Mouse (Mus musculus) hindbrain, embryonic 13.5 days (tissue): ENCODE measurements around the gene Tex28. TPM values are rescaled to one million over a fixed set of nuclear protein-coding genes. Genes with fewer than 3 reads are reported as not detected.

Experiments used
- polyA plus RNA-seq: library from polyadenylated mRNA; unstranded; fragments of >200 nt; fragmentation: Nextera tagmentation; extraction: Ambion mirVana; gene quantifications from 2 replicates; pipeline ENCODE4 v1.2.1, GENCODE M21; 2015

Gene Tex28
- polyA plus RNA-seq, 1 experiment from 2014 or later = not detected

Other genes starting within 250 kb of the Tex28 start
- 3.4 and 3.8 TPM in 2 replicates for gene Arhgap4, start 246.0 kb downstream of the Tex28 start, polyA plus RNA-seq
- gene Naa10, start 245.9 kb downstream of the Tex28 start, polyA plus RNA-seq = 105 and 107 TPM in 2 replicates
- gene Renbp, start 237.0 kb downstream of the Tex28 start, polyA plus RNA-seq = 12.7 and 14.8 TPM in 2 replicates
- gene Hcfc1, start 201.5 kb downstream of the Tex28 start, polyA plus RNA-seq = 50.8 and 52.1 TPM in 2 replicates
- gene Irak1, start 143.9 kb downstream of the Tex28 start, polyA plus RNA-seq = 38.5 and 39.7 TPM in 2 replicates
- not detected in 2 replicates for gene Opn1mw, start 40.4 kb downstream of the Tex28 start, polyA plus RNA-seq
- 14.0 and 14.7 TPM in 2 replicates for gene Mecp2, start 32.5 kb downstream of the Tex28 start, polyA plus RNA-seq
- 0.13 and 0.14 TPM in 2 replicates for gene Tktl1, start 9.4 kb upstream of the Tex28 start, polyA plus RNA-seq
- 88.8 and 111 TPM in 2 replicates for gene Flna, start 82.0 kb upstream of the Tex28 start, polyA plus RNA-seq
- gene Emd, start 86.8 kb upstream of the Tex28 start, polyA plus RNA-seq = 16.9 and 18.3 TPM in 2 replicates
- 532 and 538 TPM in 2 replicates for gene Rpl10, start 103.0 kb upstream of the Tex28 start, polyA plus RNA-seq
- gene Taz, start 114.1 kb upstream of the Tex28 start, polyA plus RNA-seq = 86.8 and 91.5 TPM in 2 replicates
- 3.6 and 5.2 TPM in 2 replicates for gene Dnase1l1, start 114.5 kb upstream of the Tex28 start, polyA plus RNA-seq
- gene Atp6ap1, start 129.3 kb upstream of the Tex28 start, polyA plus RNA-seq = 218 and 223 TPM in 2 replicates
- 963 and 1,001 TPM in 2 replicates for gene Gdi1, start 137.2 kb upstream of the Tex28 start, polyA plus RNA-seq
- 58.2 and 59.1 TPM in 2 replicates for gene Fam50a, start 145.2 kb upstream of the Tex28 start, polyA plus RNA-seq
- 51.1 and 53.9 TPM in 2 replicates for gene Plxna3, start 161.2 kb upstream of the Tex28 start, polyA plus RNA-seq
- 79.4 and 79.8 TPM in 2 replicates for gene Lage3, start 185.8 kb upstream of the Tex28 start, polyA plus RNA-seq
- gene Ubl4a, start 205.4 kb upstream of the Tex28 start, polyA plus RNA-seq = 61.6 and 64.0 TPM in 2 replicates
- 8.2 and 8.5 TPM in 2 replicates for gene Slc10a3, start 205.5 kb upstream of the Tex28 start, polyA plus RNA-seq
- gene Fam3a, start 225.4 kb upstream of the Tex28 start, polyA plus RNA-seq = 36.3 and 36.5 TPM in 2 replicates
- gene Ikbkg, start 225.5 kb upstream of the Tex28 start, polyA plus RNA-seq = 15.4 and 18.8 TPM in 2 replicates